13 mouse cellular contexts compared by ENCODE assay signal in the genomic region with DNA sequence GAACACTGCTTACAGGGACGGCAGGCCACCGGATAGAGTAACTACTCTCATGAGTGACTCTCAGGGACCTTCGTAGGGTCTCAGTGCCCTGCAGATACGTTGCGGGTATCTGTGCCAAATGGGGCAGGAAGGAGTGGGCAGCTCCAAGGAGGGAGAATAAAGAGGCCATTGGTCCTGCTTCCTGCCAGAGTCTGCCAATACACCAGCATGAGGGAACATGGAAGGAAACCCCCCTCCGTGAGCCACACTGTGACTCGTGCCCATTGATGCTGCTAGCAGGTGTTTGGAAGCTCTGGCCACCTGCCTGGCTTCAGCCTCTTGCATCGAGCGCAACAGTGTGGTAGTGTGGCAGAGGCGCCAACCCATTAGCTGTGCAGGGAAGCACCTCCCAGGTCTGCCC.
DNase-seq lines count a peak whose midpoint lies in the region; ATAC-seq and TF ChIP-seq lines count a peak whose summit lies in the region.
"Had no signal": no experiment of that assay in that cellular context is flagged by ENCODE, and none has a peak within 500 bp of the region (broad histone marks: within the 10 kb centered on the region; RNA-seq: fewer than 3 reads in every experiment).

No protein-coding gene starts in this region.

- no peak overlapping the region for H3K27ac ChIP-seq in forebrain, postnatal 0 days (ENCODE audit: low read depth, low read length)
- no peak overlapping the region for H3K27ac ChIP-seq in forebrain, embryonic 14.5 days (ENCODE audit: low read depth, low read length)
- H3K27ac ChIP-seq: heart, adult 2 months; hindbrain, embryonic 14.5 days had no signal

- TF ChIP-seq CTCF in forebrain, postnatal 0 days (IDR thresholded peaks at IDR 0.05; ENCODE audit: low read depth), result no peak

- intact Hi-C loops in gastrocnemius, postnatal 36 days (cut with DNase I), result loop anchor here (5.0 kb wide), 1 partner anchor 304 kb away; no protein-coding TSS in a partner anchor

- H3K9ac ChIP-seq in forebrain, postnatal 0 days, result no peak overlapping the region
- H3K9ac ChIP-seq in forebrain, embryonic 14.5 days (ENCODE audit: low read length), result no peak overlapping the region
- H3K9ac ChIP-seq: hindbrain, embryonic 14.5 days had no signal

- H3K36me3 ChIP-seq in forebrain, postnatal 0 days (ENCODE audit: insufficient read depth), result no peaks in the 10 kb centered on the region
- no peaks in the 10 kb centered on the region for H3K36me3 ChIP-seq in forebrain, embryonic 14.5 days (ENCODE audit: control insufficient read depth, insufficient read depth, low read length)
- peaks cover 40% of the 10 kb centered on the region for H3K36me3 ChIP-seq in megakaryocyte, embryonic 14.5 days (replicated peaks; ENCODE audit: low read length)

- no peak overlapping the region for H3K4me3 ChIP-seq in forebrain, postnatal 0 days (ENCODE audit: low read depth, low read length)
- no peak overlapping the region for H3K4me3 ChIP-seq in forebrain, embryonic 14.5 days (ENCODE audit: low read depth, low read length)
- H3K4me3 ChIP-seq in megakaryocyte, embryonic 14.5 days (replicated peaks), result peak overlapping the region; percentile 21
- H3K4me3 ChIP-seq: heart, adult 2 months had no signal

- H3K4me2 ChIP-seq in forebrain, postnatal 0 days (ENCODE audit: low read depth), result no peak overlapping the region
- no peak overlapping the region for H3K4me2 ChIP-seq in forebrain, embryonic 14.5 days (ENCODE audit: low read length)
- H3K4me2 ChIP-seq: hindbrain, embryonic 14.5 days had no signal

- no peaks in the 10 kb centered on the region for H3K9me3 ChIP-seq in forebrain, postnatal 0 days (ENCODE audit: low read length)
- no peaks in the 10 kb centered on the region for H3K9me3 ChIP-seq in forebrain, embryonic 14.5 days (replicated peaks; ENCODE audit: control insufficient read depth, low read length)
- no peaks in the 10 kb centered on the region for H3K9me3 ChIP-seq in megakaryocyte, embryonic 14.5 days

- no peaks in the 10 kb centered on the region for H3K4me1 ChIP-seq in forebrain, postnatal 0 days (ENCODE audit: insufficient read depth)
- peaks cover 12% of the 10 kb centered on the region for H3K4me1 ChIP-seq in forebrain, embryonic 14.5 days (ENCODE audit: control insufficient read depth, insufficient read depth, low read length)
- peaks cover 88% of the 10 kb centered on the region for H3K4me1 ChIP-seq in megakaryocyte, embryonic 14.5 days

- H3K27me3 ChIP-seq in forebrain, postnatal 0 days (ENCODE audit: insufficient read depth, low read length), result no peaks in the 10 kb centered on the region
- H3K27me3 ChIP-seq in forebrain, embryonic 14.5 days (replicated peaks; ENCODE audit: control insufficient read depth, insufficient read depth, low read length), result no peaks in the 10 kb centered on the region
- H3K27me3 ChIP-seq in megakaryocyte, embryonic 14.5 days (replicated peaks), result no peaks in the 10 kb centered on the region
- H3K27me3 ChIP-seq: Patski had no signal

- WGBS in forebrain, postnatal 0 days, result 64% methylated on average over 10 of the region's 10 CpGs
- 81% methylated on average over 10 of the region's 10 CpGs for WGBS in forebrain, embryonic 14.5 days

- ATAC-seq in forebrain, postnatal 0 days, result peak; percentile 68
- no peak; the same call in 1 of the 2 replicates for ATAC-seq in forebrain, embryonic 14.5 days
- ATAC-seq in megakaryocyte, adult 5-6 weeks (ENCODE audit: poor library complexity, severe bottlenecking), result no peak
- ATAC-seq: Patski had no signal

- DNase-seq in forebrain, postnatal 0 days, result peak; percentile 49
- DNase-seq in forebrain, embryonic 14.5 days (ENCODE audit: low spot score), result no peak
- peak; percentile 69 to 79 for DNase-seq in cerebellum, postnatal 25 days
- peak; percentile 26 to 30 for DNase-seq in right cerebral cortex, postnatal 36 days (ENCODE audit: low spot score in 2 of 2)
- no peak for DNase-seq in gastrocnemius, postnatal 36 days
- no peak for DNase-seq in ovary, postnatal 10 days (ENCODE audit: low spot score)
- DNase-seq: heart, adult 2 months; lung, adult 18-20 months; midbrain, embryonic 14.5 days had no signal

Comparison
In these comparisons a context has a peak if more than half of its experiments do, and no peak if none do; other contexts are left out.
1. DNase-seq: peak in forebrain, postnatal 0 days (single experiment), cerebellum, postnatal 25 days (2 of 2) and right cerebral cortex, postnatal 36 days (2 of 2); none in forebrain, embryonic 14.5 days (single experiment), gastrocnemius, postnatal 36 days (0 of 2) and ovary, postnatal 10 days (single experiment).